Mouse (Mus musculus) testis, adult 2 months (tissue): ENCODE results near the gene Myoz1. TPM values are rescaled to one million over a fixed set of nuclear protein-coding genes. Genes with fewer than 3 reads are reported as not detected.

ENCODE experiments used
- H3K27ac ChIP-seq: fragments of 200-500 bp; 2 replicates; pipeline ENCODE4 v1.5.1; 2012; ENCODE audit warnings: low read depth, low read length; ENCODE audit not compliant: control insufficient read depth, insufficient read depth
- H3K27me3 ChIP-seq: fragments of 200-500 bp; 2 replicates; pipeline ENCODE4 v1.6.1; 2012; ENCODE audit warnings: mild to moderate bottlenecking, low read length, moderate library complexity; ENCODE audit not compliant: control insufficient read depth, insufficient read depth
- H3K36me3 ChIP-seq: fragments of 200-500 bp; 2 replicates; pipeline ENCODE4 v1.6.1; 2012; ENCODE audit warnings: mild to moderate bottlenecking, low read length; ENCODE audit not compliant: control insufficient read depth, insufficient read depth
- H3K4me1 ChIP-seq: fragments of 200-500 bp; 2 replicates; pipeline ENCODE4 v1.6.1; 2012; ENCODE audit warnings: low read length; ENCODE audit not compliant: control insufficient read depth, insufficient read depth
- H3K4me3 ChIP-seq: fragments of 200-500 bp; 2 replicates; pipeline ENCODE4 v1.5.1; 2012; ENCODE audit warnings: low read depth, mild to moderate bottlenecking, low read length, moderate library complexity, mixed read lengths; ENCODE audit not compliant: control insufficient read depth
- CTCF ChIP-seq: fragments of 200-500 bp; IDR thresholded peaks from 2 replicates; pipeline ENCODE4 v1.5.1; 2012; ENCODE audit warnings: low read depth, mild to moderate bottlenecking, inconsistent platforms, low read length, moderate library complexity; ENCODE audit not compliant: control insufficient read depth, insufficient read depth, insufficient replicate concordance
- POLR2A ChIP-seq: fragments of 200-500 bp; IDR thresholded peaks from 2 replicates; pipeline ENCODE4 v1.6.1; 2012; ENCODE audit warnings: low read depth, mild to moderate bottlenecking, inconsistent platforms, low read length, moderate library complexity; ENCODE audit not compliant: control insufficient read depth
- polyA plus RNA-seq: library from polyadenylated mRNA; depleted of rRNA; stranded (reverse); fragments of >200 nt; gene quantifications from 2 replicates; pipeline ENCODE4 v1.2.3, GENCODE M21; 2012; rRNA removed

Gene Myoz1
- polyA plus RNA-seq, 1 experiment: 0.47 TPM

- no peaks in the 10 kb centered on the region for H3K27me3 ChIP-seq
- TF ChIP-seq POLR2A (no peak), CTCF (no peak)
- H3K27ac ChIP-seq: no peak overlapping the region
- H3K4me1 ChIP-seq: no peaks in the 10 kb centered on the region
- H3K4me3 ChIP-seq: no peak overlapping the region
- no peaks in the 10 kb centered on the region for H3K36me3 ChIP-seq
These were observed 55.1 kb downstream of the Myoz1 start for GRCm38 (mm10) chr14:20601287-20601686.

GRCm38 (mm10) chr14:20600203-20600602, 56.1 kb downstream of the Myoz1 start:
- Histone ChIP-seq H3K4me1 (no peaks in the 10 kb centered on the region), H3K4me3 (no peak overlapping the region), H3K36me3 (no peaks in the 10 kb centered on the region), H3K27me3 (no peaks in the 10 kb centered on the region), H3K27ac (no peak overlapping the region)
- no peak for TF ChIP-seq CTCF
- no peak for TF ChIP-seq POLR2A

GRCm38 (mm10) chr14:20599542-20599941, 56.8 kb downstream of the Myoz1 start:
- TF ChIP-seq CTCF (no peak), POLR2A (no peak)
- Histone ChIP-seq H3K27ac (no peak overlapping the region), H3K4me1 (no peaks in the 10 kb centered on the region), H3K4me3 (no peak overlapping the region), H3K27me3 (no peaks in the 10 kb centered on the region), H3K36me3 (no peaks in the 10 kb centered on the region)

Other genes with a start within 250 kb of the Myoz1 start
- gene Cfap70, start 204.3 kb downstream of the Myoz1 start, polyA plus RNA-seq: 55.1 and 56.7 TPM in 2 replicates
- gene Anxa7, start 176.4 kb downstream of the Myoz1 start, polyA plus RNA-seq: 12.2 and 13.6 TPM in 2 replicates
- gene Mss51, start 159.6 kb downstream of the Myoz1 start, polyA plus RNA-seq: 1.7 and 2.1 TPM in 2 replicates
- 7.7 and 10.0 TPM in 2 replicates for gene Ppp3cb, start 110.0 kb downstream of the Myoz1 start, polyA plus RNA-seq
- gene Usp54, start 15.5 kb downstream of the Myoz1 start, polyA plus RNA-seq: 12.9 and 14.4 TPM in 2 replicates
- gene Synpo2l, start 11.8 kb upstream of the Myoz1 start, polyA plus RNA-seq: 0.38 and 0.60 TPM in 2 replicates
- 78.2 and 80.7 TPM in 2 replicates for gene Sec24c, start 17.8 kb upstream of the Myoz1 start, polyA plus RNA-seq
- 2.1 and 2.3 TPM in 2 replicates for gene Fut11, start 38.4 kb upstream of the Myoz1 start, polyA plus RNA-seq
- gene Chchd1, start 46.5 kb upstream of the Myoz1 start, polyA plus RNA-seq: 36.1 and 36.2 TPM in 2 replicates
- 149 and 156 TPM in 2 replicates for gene Zswim8, start 51.0 kb upstream of the Myoz1 start, polyA plus RNA-seq
- 33.2 and 39.0 TPM in 2 replicates for gene Ndst2, start 78.0 kb upstream of the Myoz1 start, polyA plus RNA-seq
- gene Camk2g, start 137.5 kb upstream of the Myoz1 start, polyA plus RNA-seq: 16.4 and 18.6 TPM in 2 replicates
- 0.73 and 1.2 TPM in 2 replicates for gene Plau, start 180.1 kb upstream of the Myoz1 start, polyA plus RNA-seq